Mouse (Mus musculus) embryonic facial prominence, embryonic 10.5 days (tissue): ENCODE measurements around the gene Rabl2. TPM values are rescaled to one million over a fixed set of nuclear protein-coding genes. Genes with fewer than 3 reads are reported as not detected.

Source experiments
- DNase-seq: peaks from one replicate; pipeline ENCODE4 v3.0.0-alpha.2; 2017; ENCODE audit warnings: low spot score
- H3K27ac ChIP-seq: fragments of 300-500 bp; sonication (generic); replicated peaks from 2 replicates; pipeline ENCODE4 v1.5.1; 2016; ENCODE audit warnings: mild to moderate bottlenecking
- H3K27me3 ChIP-seq: fragments of 300-500 bp; sonication (generic); replicated peaks from 2 replicates; pipeline ENCODE4 v1.6.1; 2016; ENCODE audit warnings: low read depth, mild to moderate bottlenecking; ENCODE audit not compliant: poor library complexity, severe bottlenecking
- H3K36me3 ChIP-seq: fragments of 300-500 bp; sonication (generic); replicated peaks from 2 replicates; pipeline ENCODE4 v1.6.1; 2016; ENCODE audit warnings: mild to moderate bottlenecking, moderate library complexity
- H3K4me1 ChIP-seq: fragments of 300-500 bp; sonication (generic); 2 replicates; pipeline ENCODE4 v1.6.1; 2016
- H3K4me3 ChIP-seq: fragments of 300-500 bp; sonication (generic); 2 replicates; pipeline ENCODE4 v1.5.1; 2016; ENCODE audit warnings: mild to moderate bottlenecking, moderate library complexity
- H3K9me3 ChIP-seq: fragments of 300-500 bp; sonication (generic); 2 replicates; pipeline ENCODE4 v1.6.1; 2016; ENCODE audit warnings: mild to moderate bottlenecking
- WGBS: fragments of 180-500 bp; shearing (Covaris S2); methylation state at CpG from one replicate; pipeline ENCODE4 v1.1.7; 2016; 5-methylcytosine and 5-hydroxymethylcytosine counted together
- polyA plus RNA-seq: library from polyadenylated mRNA; unstranded; fragments of >200 nt; fragmentation: Nextera tagmentation; extraction: Ambion mirVana; gene quantifications from 2 replicates; pipeline ENCODE4 v1.2.1, GENCODE M21; 2016

The Rabl2 gene
- 70.3 and 74.6 TPM in 2 replicates for polyA plus RNA-seq

DNA sequence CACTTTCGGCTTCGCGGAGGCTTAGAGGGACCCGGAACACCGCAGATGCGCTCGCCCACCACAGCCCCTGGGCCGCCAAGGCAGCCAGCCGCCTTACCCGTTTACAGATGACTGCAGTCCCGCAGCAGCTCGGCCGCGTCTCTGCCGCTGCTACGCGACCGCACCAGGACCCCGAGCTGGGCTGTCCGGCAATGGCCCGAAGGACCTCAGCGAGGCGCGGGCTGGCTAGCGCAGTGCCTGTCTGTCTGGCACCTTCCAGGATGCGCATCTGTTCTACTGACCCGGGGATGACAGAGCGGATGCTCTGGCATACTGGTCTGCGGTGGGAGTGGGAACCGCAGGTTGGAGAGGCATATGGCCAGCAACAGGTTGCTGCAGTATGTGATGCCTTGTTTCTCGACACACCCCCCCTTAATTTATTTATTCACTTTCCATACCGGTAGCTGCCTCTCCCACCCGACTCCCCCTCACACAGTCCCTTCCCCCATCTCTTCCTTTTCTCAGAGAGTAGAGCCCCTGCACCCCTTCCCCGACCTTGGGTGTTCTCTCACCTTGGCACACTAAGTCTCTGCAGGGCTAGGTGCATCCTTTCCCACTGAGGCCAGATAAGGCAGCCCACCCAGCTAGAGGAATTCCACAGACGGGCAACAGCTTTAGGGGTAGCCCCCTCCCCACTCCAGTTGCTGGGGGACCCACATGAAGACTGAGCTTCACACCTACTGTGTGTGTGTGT lies at the start of gene Rabl2:
Gene Rabl2 (minus strand): TSS at position 201 of the 733 bp plus-strand sequence.
- Histone ChIP-seq H3K4me1 (peaks cover 20% of the 10 kb centered on the region), H3K4me3 (peak within 1 kb of the TSS; percentile 83), H3K27me3 (no peaks in the 10 kb centered on the region), H3K27ac (peak within 1 kb of the TSS; percentile 81), H3K36me3 (peaks cover 16% of the 10 kb centered on the region), H3K9me3 (no peaks in the 10 kb centered on the region)
- DNase-seq, result peak; percentile 95
- WGBS, result under 1% methylated on average over 35 of the region's 35 CpGs

- H3K36me3 ChIP-seq, result no peaks in the 10 kb centered on the region
- peaks cover 5% of the 10 kb centered on the region; the same call in 1 of the 2 replicates for H3K9me3 ChIP-seq
- DNase-seq, result peak; percentile 78
- WGBS, result 21% methylated on average over 6 of the region's 6 CpGs
- H3K27me3 ChIP-seq, result no peaks in the 10 kb centered on the region
- H3K4me3 ChIP-seq, result no peak overlapping the region
- H3K27ac ChIP-seq, result no peak overlapping the region
- no peaks in the 10 kb centered on the region for H3K4me1 ChIP-seq
Measured at GRCm38 (mm10) chr15:89623626-89623959, 31.9 kb upstream of the Rabl2 start.

GRCm38 (mm10) chr15:89622959-89623625 lies 31.4 kb upstream of the Rabl2 start:
- 62% methylated on average over 5 of the region's 5 CpGs for WGBS
- Histone ChIP-seq H3K9me3 (peaks cover 5% of the 10 kb centered on the region; the same call in 1 of the 2 replicates), H3K4me3 (no peak overlapping the region), H3K27me3 (no peaks in the 10 kb centered on the region), H3K36me3 (no peaks in the 10 kb centered on the region), H3K4me1 (no peaks in the 10 kb centered on the region), H3K27ac (no peak overlapping the region)
- no peak for DNase-seq

GRCm38 (mm10) chr15:89622312-89622958 lies 30.7 kb upstream of the Rabl2 start:
- Histone ChIP-seq H3K9me3 (peaks cover 5% of the 10 kb centered on the region; the same call in 1 of the 2 replicates), H3K4me3 (no peak overlapping the region), H3K27ac (no peak overlapping the region), H3K36me3 (no peaks in the 10 kb centered on the region), H3K4me1 (no peaks in the 10 kb centered on the region), H3K27me3 (no peaks in the 10 kb centered on the region)
- DNase-seq, result peak; percentile 59
- 79% methylated on average over 12 of the region's 12 CpGs for WGBS

GRCm38 (mm10) chr15:89607888-89608287 lies 16.2 kb upstream of the Rabl2 start:
- Histone ChIP-seq H3K27me3 (no peaks in the 10 kb centered on the region), H3K4me1 (no peaks in the 10 kb centered on the region), H3K27ac (no peak overlapping the region), H3K4me3 (no peak overlapping the region), H3K9me3 (no peaks in the 10 kb centered on the region), H3K36me3 (no peaks in the 10 kb centered on the region)
- no peak for DNase-seq
- WGBS, result 84% methylated on average over 9 of the region's 9 CpGs

DNA sequence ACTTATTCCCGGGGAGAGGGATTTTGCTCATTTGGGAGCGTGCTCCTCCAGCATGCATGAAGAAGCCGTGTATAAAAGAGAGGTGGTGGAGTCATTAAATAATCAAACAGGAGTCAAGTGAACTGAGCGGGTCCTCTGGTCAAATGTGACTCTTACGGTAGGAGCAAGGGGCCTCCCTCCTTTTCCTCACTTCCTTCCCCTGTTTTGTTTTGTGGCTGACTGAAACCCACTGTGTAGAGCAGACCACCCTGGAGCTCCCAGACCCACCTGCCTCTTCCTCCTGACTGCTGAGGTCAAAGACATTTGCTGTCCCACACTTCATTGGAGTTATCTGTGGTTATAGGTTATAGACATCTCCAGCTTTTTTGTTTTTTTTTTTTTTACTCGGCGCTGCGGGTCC lies 15.8 kb upstream of the Rabl2 start:
- no peak for DNase-seq
- Histone ChIP-seq H3K9me3 (no peaks in the 10 kb centered on the region), H3K4me3 (no peak overlapping the region), H3K27me3 (no peaks in the 10 kb centered on the region), H3K36me3 (no peaks in the 10 kb centered on the region), H3K4me1 (no peaks in the 10 kb centered on the region), H3K27ac (no peak overlapping the region)
- WGBS, result 88% methylated on average over 8 of the region's 8 CpGs

DNA sequence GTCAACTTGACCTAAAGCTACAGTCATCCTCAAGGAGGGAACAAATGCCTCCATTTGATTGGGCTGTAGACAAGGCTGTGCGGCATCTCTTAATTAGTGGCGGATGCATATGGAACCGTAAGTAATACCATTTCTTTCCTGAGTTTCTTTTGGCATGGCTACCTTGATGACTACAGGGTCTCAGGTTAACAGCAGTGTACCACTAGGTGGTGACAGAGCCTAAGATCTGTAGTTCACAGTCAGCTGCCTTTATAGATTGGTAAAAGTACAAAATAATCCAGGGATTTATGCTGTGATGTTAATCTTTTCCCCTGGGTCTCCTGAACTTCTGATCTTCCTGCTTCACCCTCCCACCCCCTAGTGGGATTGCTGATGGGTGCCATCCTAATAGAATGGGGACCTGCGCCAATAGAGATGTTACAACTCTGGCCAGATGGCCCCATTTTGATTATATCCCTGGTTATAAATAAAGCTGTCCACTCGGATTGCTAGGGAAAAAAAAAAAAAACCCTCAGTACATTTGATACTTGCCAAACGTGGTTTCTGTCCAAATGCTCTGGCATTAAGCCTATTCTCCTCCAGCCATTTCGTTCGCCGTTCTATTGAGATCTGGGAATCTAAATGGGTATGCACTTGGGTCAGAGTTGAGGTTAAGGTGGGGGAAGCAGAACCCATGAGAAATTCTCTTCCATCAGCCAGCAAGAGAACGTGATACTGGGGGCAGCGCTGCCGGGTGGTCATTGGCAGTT lies 14.3 kb upstream of the Rabl2 start:
- DNase-seq, result no peak
- Histone ChIP-seq H3K9me3 (no peaks in the 10 kb centered on the region), H3K4me3 (no peak overlapping the region), H3K27me3 (no peaks in the 10 kb centered on the region), H3K36me3 (no peaks in the 10 kb centered on the region), H3K4me1 (no peaks in the 10 kb centered on the region), H3K27ac (no peak overlapping the region)
- 83% methylated on average over 12 of the region's 12 CpGs for WGBS

GRCm38 (mm10) chr15:89592548-89592947 lies 825 bp upstream of the Rabl2 start:
- peak overlapping the region; percentile 81; the same call in 1 of the 2 replicates for H3K27ac ChIP-seq

DNA sequence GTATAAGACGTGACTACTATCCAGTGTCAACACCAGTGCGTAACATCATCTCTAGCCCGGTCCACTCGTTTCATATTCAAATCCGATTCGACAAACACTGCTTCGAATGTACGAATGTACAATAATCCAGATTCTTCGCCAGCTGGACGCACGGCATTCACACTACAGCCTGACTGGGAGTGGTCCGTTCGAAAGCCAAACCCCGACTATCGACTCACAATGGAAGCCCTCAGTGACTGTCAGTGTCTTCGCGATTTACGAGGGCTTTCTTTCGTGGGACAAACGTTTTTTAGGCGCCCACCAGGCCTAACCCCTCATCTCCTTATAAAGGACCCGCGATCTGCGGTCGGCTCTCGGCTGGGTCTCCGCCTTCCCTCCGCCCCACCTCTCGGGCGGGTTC lies 406 bp downstream of the Rabl2 start:
- Histone ChIP-seq H3K27me3 (no peaks in the 10 kb centered on the region), H3K9me3 (no peaks in the 10 kb centered on the region), H3K4me3 (peak overlapping the region; percentile 83), H3K4me1 (peaks cover 20% of the 10 kb centered on the region), H3K27ac (peak overlapping the region; percentile 81), H3K36me3 (peaks cover 22% of the 10 kb centered on the region)
- DNase-seq, result no peak
- WGBS, result 6% methylated on average over 30 of the region's 30 CpGs

More at GRCm38 (mm10) chr15:89592548-89592947, 825 bp upstream of the Rabl2 start:
- WGBS, result 47% methylated on average over 4 of the region's 4 CpGs
- Histone ChIP-seq H3K36me3 (peaks cover 10% of the 10 kb centered on the region), H3K4me3 (peak overlapping the region; percentile 83), H3K9me3 (no peaks in the 10 kb centered on the region), H3K27me3 (no peaks in the 10 kb centered on the region), H3K4me1 (peaks cover 20% of the 10 kb centered on the region)
- no peak for DNase-seq

- Histone ChIP-seq H3K4me1 (peaks cover 20% of the 10 kb centered on the region), H3K36me3 (peaks cover 37% of the 10 kb centered on the region), H3K27ac (no peak overlapping the region), H3K27me3 (no peaks in the 10 kb centered on the region), H3K9me3 (no peaks in the 10 kb centered on the region), H3K4me3 (no peak overlapping the region)
- 89% methylated on average over 5 of the region's 5 CpGs for WGBS
- DNase-seq, result no peak
Measured at GRCm38 (mm10) chr15:89589146-89589545, 2.6 kb downstream of the Rabl2 start.

GRCm38 (mm10) chr15:89585631-89586030 lies 6.1 kb downstream of the Rabl2 start:
- Histone ChIP-seq H3K4me3 (no peak overlapping the region), H3K9me3 (no peaks in the 10 kb centered on the region), H3K36me3 (peaks cover 59% of the 10 kb centered on the region), H3K27me3 (no peaks in the 10 kb centered on the region), H3K4me1 (peaks cover 6% of the 10 kb centered on the region), H3K27ac (no peak overlapping the region)
- no peak for DNase-seq
- 89% methylated on average over 11 of the region's 11 CpGs for WGBS

- no peak for DNase-seq
- no peak overlapping the region for H3K27ac ChIP-seq
- H3K36me3 ChIP-seq, result peaks cover 59% of the 10 kb centered on the region
- H3K9me3 ChIP-seq, result no peaks in the 10 kb centered on the region
- WGBS, result 92% methylated on average over 5 of the region's 5 CpGs
- H3K4me1 ChIP-seq, result 0 out of 2 replicates have a peak, but pooled peaks cover 1% of the 10 kb centered on the region
- no peak overlapping the region for H3K4me3 ChIP-seq
- H3K27me3 ChIP-seq, result no peaks in the 10 kb centered on the region
Measured at GRCm38 (mm10) chr15:89585101-89585500, 6.6 kb downstream of the Rabl2 start.
